Mouse (Mus musculus): ENCODE results near the gene Phyh. TPM values are rescaled to one million over a fixed set of nuclear protein-coding genes. Genes with fewer than 3 reads are reported as not detected.

The Phyh gene
- polyA plus RNA-seq (2014; fragmentation: Nextera tagmentation; extraction: Ambion mirVana): 47.0 and 50.1 TPM in 2 replicates

DNA sequence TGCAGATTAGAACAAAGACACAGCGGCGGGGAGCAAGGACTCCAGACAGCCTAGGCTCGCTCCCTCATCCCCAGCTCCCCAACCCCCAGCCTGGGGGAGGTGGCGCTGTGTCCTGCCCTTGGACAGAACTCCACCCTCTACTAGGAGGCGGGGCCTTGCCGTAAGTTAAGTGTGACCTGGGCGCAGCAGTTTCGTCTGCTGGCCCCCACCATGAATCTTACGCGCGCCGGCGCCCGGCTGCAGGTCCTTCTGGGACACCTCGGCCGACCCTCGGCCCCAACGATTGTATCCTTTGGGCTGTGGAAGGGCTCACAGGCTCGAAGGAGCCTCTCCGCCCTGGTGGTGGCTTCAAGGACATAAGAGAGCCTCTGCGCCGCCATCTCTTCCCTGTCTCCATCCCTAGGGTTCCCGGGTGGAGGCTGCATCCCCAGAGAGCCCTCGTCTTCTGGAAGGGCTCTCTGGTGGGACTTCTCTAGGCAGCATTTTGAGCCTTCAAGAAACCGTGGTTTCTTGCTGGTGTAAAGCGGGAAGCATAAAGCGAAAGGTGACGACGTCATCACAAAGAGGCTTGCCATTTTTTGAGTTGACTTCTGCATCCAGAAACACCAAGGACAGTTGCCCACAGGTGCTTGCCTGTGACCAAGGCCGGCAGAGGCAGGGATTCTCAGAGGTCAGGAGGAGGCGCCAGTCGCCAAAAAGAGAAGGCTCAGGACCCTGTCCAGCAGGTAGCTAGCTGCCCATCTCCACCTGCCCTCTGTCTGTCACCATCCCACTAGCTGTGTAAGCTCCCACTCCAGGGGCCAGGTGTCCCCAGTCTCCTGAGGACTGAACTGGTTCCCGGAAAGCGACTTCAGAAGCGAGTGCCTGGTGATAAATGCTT, at the start of gene Phyh:
TSS of gene Phyh (plus strand) at position 160 of the 880 bp plus-strand sequence.
- peak within 1 kb of the TSS; percentile 44 for H3K4me3 ChIP-seq (ENCODE audit: low read depth, low read length)

DNA sequence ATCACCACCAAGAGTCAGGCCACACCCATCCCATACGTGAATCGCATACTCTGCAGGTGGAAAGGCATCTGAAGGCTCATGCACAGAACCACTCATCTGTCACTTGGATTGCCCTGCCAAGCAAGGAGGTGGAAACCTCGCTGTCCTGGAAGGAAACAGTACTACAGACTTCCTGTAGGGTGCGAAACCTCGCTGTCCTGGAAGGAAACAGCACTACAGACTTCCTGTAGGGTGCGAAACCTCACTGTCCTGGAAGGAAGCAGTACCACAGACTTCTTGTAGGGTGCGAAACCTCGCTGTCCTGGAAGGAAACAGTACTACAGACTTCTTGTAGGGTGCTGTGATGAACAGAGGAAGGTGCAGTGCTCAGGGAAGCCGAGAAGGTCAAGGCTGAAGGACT, 46.1 kb upstream of the Phyh start:
- H3K27ac ChIP-seq (ENCODE audit: low read depth, low read length): no peak overlapping the region
- H3K4me3 ChIP-seq (ENCODE audit: low read depth, low read length): no peak overlapping the region
- 80% methylated on average over 9 of the region's 9 CpGs for WGBS
- no peaks in the 10 kb centered on the region for H3K27me3 ChIP-seq (ENCODE audit: control insufficient read depth, insufficient read depth, low read length)
- ATAC-seq (ENCODE audit: low FRiP score): no peak
- no peaks in the 10 kb centered on the region for H3K9me3 ChIP-seq (ENCODE audit: control insufficient read depth, low read length)
- H3K9ac ChIP-seq (ENCODE audit: low read depth, low read length): no peak overlapping the region
- H3K4me2 ChIP-seq (replicated peaks; ENCODE audit: low read depth, low read length): no peak overlapping the region
- no peaks in the 10 kb centered on the region for H3K4me1 ChIP-seq (replicated peaks; ENCODE audit: control insufficient read depth, insufficient read depth, low read length)
- no peak for DNase-seq (ENCODE audit: low spot score)
- H3K36me3 ChIP-seq (ENCODE audit: control insufficient read depth, insufficient read depth, low read length): no peaks in the 10 kb centered on the region

More for the DNA sequence above, at the start of gene Phyh:
- Histone ChIP-seq H3K9me3 (ENCODE audit: control insufficient read depth, low read length) (no peaks in the 10 kb centered on the region), H3K4me2 (replicated peaks; ENCODE audit: low read depth, low read length) (peak within 1 kb of the TSS; percentile 68), H3K4me1 (replicated peaks; ENCODE audit: control insufficient read depth, insufficient read depth, low read length) (no peaks in the 10 kb centered on the region), H3K9ac (ENCODE audit: low read depth, low read length) (peak within 1 kb of the TSS; percentile 57), H3K36me3 (ENCODE audit: control insufficient read depth, insufficient read depth, low read length) (no peaks in the 10 kb centered on the region), H3K27me3 (ENCODE audit: control insufficient read depth, insufficient read depth, low read length) (no peaks in the 10 kb centered on the region), H3K27ac (ENCODE audit: low read depth, low read length) (no peak within 1 kb of the TSS)
- WGBS: 6% methylated on average over 34 of the region's 35 CpGs
- DNase-seq (ENCODE audit: low spot score) (peak; percentile 84), ATAC-seq (ENCODE audit: low FRiP score) (peak; percentile 95)

DNA sequence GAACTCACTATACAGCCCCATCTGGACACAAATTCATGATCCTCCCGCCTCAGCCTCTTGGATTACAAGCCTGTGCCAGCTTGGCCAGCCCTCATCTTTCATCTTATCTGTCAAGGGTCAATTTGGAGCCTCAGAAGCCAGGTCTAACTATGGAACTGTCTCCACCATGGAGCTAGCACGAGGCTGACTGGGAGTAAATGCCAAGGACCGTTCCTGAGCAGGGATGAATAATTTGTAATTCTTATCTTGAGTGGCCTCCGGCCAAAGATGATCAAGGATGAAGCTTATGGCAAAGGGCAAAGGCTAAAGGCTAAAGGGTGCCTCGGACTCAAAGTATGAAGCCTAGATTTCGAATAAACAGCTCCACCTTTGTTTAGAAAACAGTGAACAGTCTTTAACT, 45.5 kb upstream of the Phyh start:
- H3K27me3 ChIP-seq (ENCODE audit: control insufficient read depth, insufficient read depth, low read length): no peaks in the 10 kb centered on the region
- 80% methylated on average over 6 of the region's 6 CpGs for WGBS
- H3K4me2 ChIP-seq (replicated peaks; ENCODE audit: low read depth, low read length): no peak overlapping the region
- H3K4me1 ChIP-seq (replicated peaks; ENCODE audit: control insufficient read depth, insufficient read depth, low read length): no peaks in the 10 kb centered on the region
- H3K4me3 ChIP-seq (ENCODE audit: low read depth, low read length): no peak overlapping the region
- H3K9me3 ChIP-seq (ENCODE audit: control insufficient read depth, low read length): no peaks in the 10 kb centered on the region
- H3K36me3 ChIP-seq (ENCODE audit: control insufficient read depth, insufficient read depth, low read length): no peaks in the 10 kb centered on the region
- H3K27ac ChIP-seq (ENCODE audit: low read depth, low read length): no peak overlapping the region
- H3K9ac ChIP-seq (ENCODE audit: low read depth, low read length): no peak overlapping the region
- ATAC-seq (ENCODE audit: low FRiP score): no peak
- no peak for DNase-seq (ENCODE audit: low spot score)

DNA sequence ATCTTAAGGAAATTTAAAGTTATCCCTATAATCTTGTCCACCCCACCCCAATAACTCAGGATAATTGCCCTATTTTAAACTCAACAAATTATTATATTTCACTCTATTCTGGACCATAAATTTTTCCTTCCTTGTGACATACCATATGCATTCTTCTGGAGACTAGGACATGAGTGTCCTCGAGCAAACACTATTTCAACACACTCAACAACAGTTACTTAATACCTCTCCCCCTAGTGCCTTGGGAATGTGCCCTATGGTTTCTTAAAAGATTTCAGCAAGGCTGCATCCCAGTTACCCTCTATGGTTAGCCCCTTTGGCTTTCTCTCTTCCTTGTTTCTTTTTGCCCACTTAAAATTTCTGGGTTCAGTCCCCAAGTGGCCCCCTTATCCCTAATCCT, 43.7 kb upstream of the Phyh start:
- no peak overlapping the region for H3K27ac ChIP-seq (ENCODE audit: low read depth, low read length)
- H3K9ac ChIP-seq (ENCODE audit: low read depth, low read length): no peak overlapping the region
- 72% methylated on average over 1 of the region's 1 CpGs for WGBS
- H3K4me3 ChIP-seq (ENCODE audit: low read depth, low read length): no peak overlapping the region
- no peaks in the 10 kb centered on the region for H3K36me3 ChIP-seq (ENCODE audit: control insufficient read depth, insufficient read depth, low read length)
- DNase-seq (ENCODE audit: low spot score): no peak
- ATAC-seq (ENCODE audit: low FRiP score): no peak
- H3K27me3 ChIP-seq (ENCODE audit: control insufficient read depth, insufficient read depth, low read length): no peaks in the 10 kb centered on the region
- H3K4me1 ChIP-seq (replicated peaks; ENCODE audit: control insufficient read depth, insufficient read depth, low read length): no peaks in the 10 kb centered on the region
- H3K9me3 ChIP-seq (ENCODE audit: control insufficient read depth, low read length): no peaks in the 10 kb centered on the region
- no peak overlapping the region for H3K4me2 ChIP-seq (replicated peaks; ENCODE audit: low read depth, low read length)

DNA sequence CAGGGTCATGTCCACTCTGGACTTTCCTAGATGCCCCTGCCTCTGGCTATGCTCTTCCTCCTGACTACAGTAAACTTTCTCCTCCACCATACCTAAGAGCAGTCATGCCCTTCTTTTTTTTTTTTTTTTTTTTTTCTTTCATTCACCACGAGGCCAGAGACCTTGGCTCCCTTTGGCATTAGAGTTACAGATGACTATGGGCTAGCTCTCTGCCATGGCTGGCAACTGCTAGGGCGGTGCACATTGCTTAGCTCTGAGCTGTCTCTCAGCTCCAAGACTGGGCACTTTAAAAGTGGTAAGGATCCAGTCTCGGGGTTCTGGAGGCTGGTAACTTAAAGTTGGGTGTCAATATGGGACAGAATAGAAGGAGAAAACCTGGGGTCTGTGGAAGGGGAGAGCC, 42.7 kb upstream of the Phyh start:
- Histone ChIP-seq H3K9me3 (ENCODE audit: control insufficient read depth, low read length) (no peaks in the 10 kb centered on the region), H3K4me1 (replicated peaks; ENCODE audit: control insufficient read depth, insufficient read depth, low read length) (no peaks in the 10 kb centered on the region; the same call in 1 of the 2 replicates), H3K27me3 (ENCODE audit: control insufficient read depth, insufficient read depth, low read length) (no peaks in the 10 kb centered on the region), H3K36me3 (ENCODE audit: control insufficient read depth, insufficient read depth, low read length) (no peaks in the 10 kb centered on the region), H3K27ac (ENCODE audit: low read depth, low read length) (no peak overlapping the region), H3K4me2 (replicated peaks; ENCODE audit: low read depth, low read length) (no peak overlapping the region), H3K4me3 (ENCODE audit: low read depth, low read length) (no peak overlapping the region), H3K9ac (ENCODE audit: low read depth, low read length) (no peak overlapping the region)
- ATAC-seq (ENCODE audit: low FRiP score) (no peak), DNase-seq (ENCODE audit: low spot score) (no peak)
- WGBS: 76% methylated on average over 3 of the region's 3 CpGs

DNA sequence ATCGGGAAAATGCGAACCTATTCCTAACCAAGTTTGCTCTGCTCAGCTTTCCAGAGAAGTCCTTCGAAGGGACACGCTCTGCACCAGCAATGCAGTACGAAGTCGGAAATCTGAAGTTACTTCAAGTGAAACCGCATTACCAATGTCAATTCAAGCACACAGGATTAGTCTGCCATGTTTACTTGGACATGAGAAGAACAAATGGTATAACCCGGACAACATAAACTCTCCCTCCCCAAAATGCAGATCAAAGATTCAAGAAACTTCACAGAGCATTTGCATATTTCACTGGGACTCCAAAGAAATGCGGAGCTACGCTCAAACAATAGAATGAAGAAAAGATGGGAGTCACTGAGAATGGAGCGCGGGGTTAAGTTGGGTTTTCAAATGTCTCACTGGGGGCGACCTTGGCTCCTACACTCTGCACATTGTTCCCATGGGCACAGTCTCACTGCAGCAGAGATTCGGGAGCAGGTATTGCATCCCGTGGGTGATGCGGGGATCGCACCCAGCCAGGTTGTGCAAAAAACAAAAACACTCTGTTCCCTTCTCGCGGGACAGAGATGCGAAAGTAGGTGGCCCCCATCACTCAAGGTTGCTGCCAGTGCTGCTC, 38.0 kb upstream of the Phyh start:
- ATAC-seq (ENCODE audit: low FRiP score): peak; percentile 61
- Histone ChIP-seq H3K9ac (ENCODE audit: low read depth, low read length) (peak overlapping the region; percentile 99), H3K4me3 (ENCODE audit: low read depth, low read length) (peak overlapping the region; percentile 88), H3K36me3 (ENCODE audit: control insufficient read depth, insufficient read depth, low read length) (no peaks in the 10 kb centered on the region), H3K27me3 (ENCODE audit: control insufficient read depth, insufficient read depth, low read length) (no peaks in the 10 kb centered on the region), H3K4me1 (replicated peaks; ENCODE audit: control insufficient read depth, insufficient read depth, low read length) (peaks cover 4% of the 10 kb centered on the region; the same call in 1 of the 2 replicates), H3K4me2 (replicated peaks; ENCODE audit: low read depth, low read length) (peak overlapping the region; percentile 78), H3K27ac (ENCODE audit: low read depth, low read length) (peak overlapping the region; percentile 100), H3K9me3 (ENCODE audit: control insufficient read depth, low read length) (no peaks in the 10 kb centered on the region)
- 2% methylated on average over 20 of the region's 20 CpGs for WGBS
- no peak for DNase-seq (ENCODE audit: low spot score)

DNA sequence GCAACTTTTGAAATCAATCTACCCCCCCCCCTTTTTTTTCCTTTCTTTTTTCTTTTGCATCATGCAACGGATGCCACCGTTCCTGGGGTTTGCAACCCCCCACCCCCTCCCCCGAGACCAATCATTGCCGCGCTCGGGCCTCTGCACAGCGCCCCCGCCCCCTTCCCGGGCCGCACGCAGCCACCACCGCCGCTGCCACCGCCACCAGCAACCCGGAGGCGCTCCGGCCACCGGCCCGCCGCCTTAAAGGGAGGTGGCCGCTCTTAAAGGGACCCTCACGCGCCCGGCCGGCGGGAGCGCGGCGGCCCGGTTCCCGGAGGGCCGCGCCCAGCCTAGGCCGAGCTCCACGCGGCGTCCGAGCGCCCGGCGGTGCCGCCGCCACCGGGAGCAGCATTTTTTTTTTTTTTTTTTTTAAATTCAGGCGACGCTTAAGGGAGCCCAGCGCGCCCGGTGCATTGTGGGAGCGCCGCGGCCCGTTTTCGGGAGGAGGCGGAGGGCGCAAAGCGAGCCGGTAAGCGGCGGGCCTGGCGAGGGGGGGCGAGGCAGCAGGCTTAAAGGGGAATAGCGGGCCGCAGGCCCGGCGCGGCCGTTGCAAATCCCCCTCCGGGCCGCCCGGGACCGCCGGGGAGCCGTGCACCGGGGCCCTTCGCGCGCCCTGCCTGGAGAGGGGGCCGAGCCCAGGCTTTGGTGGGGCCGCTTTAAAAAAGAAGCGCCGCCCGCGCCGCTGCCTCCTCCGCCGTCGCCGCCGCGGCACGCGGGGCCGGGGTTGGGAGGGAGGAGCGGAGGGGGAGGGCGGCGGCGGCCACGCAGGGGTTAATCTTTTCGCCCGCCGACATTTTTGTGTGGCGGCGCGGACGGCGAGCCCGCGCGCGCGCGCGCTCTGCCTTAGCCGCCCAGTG, 37.2 kb upstream of the Phyh start, which contains the start of gene Sephs1:
TSS of gene Sephs1 (plus strand) at position 215 of the 899 bp plus-strand sequence.
- ATAC-seq (ENCODE audit: low FRiP score): peak; percentile 80
- WGBS: 0% methylated on average over 44 of the region's 115 CpGs

DNA sequence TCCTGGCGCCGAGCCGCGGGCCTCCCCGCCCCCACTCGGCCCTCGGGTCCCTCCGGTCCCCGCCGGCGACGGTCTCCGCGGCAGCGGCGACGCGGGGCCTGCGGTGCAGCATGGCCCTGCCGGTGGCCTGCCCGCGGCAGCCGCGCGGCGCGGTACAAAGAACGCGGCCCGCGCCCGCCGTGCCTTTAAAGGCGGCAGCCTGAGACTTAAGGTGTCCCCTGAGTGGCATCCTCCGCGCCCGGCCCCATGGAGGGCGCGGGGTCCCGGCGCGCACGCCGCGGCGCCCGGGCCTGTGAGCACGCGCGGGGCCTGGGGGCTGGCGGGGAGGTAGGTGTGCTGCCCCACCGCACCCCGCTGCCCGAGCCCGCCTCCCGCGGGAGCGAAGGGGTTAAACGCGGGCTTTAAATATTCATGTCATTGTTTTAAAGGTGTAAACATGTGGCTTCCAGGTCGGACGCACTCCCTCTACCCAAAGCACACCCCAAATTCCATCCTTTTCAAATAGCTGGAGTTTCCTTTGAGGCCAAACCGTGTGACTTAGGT, 36.5 kb upstream of the Phyh start:
- Histone ChIP-seq H3K4me1 (replicated peaks; ENCODE audit: control insufficient read depth, insufficient read depth, low read length) (peaks cover 4% of the 10 kb centered on the region; the same call in 1 of the 2 replicates), H3K9me3 (ENCODE audit: control insufficient read depth, low read length) (no peaks in the 10 kb centered on the region), H3K27ac (ENCODE audit: low read depth, low read length) (peak overlapping the region; percentile 100), H3K36me3 (ENCODE audit: control insufficient read depth, insufficient read depth, low read length) (no peaks in the 10 kb centered on the region; the same call in 1 of the 2 replicates), H3K4me3 (ENCODE audit: low read depth, low read length) (peak overlapping the region; percentile 88), H3K4me2 (replicated peaks; ENCODE audit: low read depth, low read length) (peak overlapping the region; percentile 78), H3K27me3 (ENCODE audit: control insufficient read depth, insufficient read depth, low read length) (no peaks in the 10 kb centered on the region), H3K9ac (ENCODE audit: low read depth, low read length) (peak overlapping the region; percentile 99)
- ATAC-seq (ENCODE audit: low FRiP score) (peak; percentile 66), DNase-seq (ENCODE audit: low spot score) (peak; percentile 80)
- whole genome bisulfite sequencing: under 1% methylated on average over 14 of the region's 63 CpGs

More for the DNA sequence above, 37.2 kb upstream of the Phyh start, which contains the start of gene Sephs1:
- Histone ChIP-seq H3K4me2 (replicated peaks; ENCODE audit: low read depth, low read length) (peak within 1 kb of the TSS; percentile 78), H3K4me3 (ENCODE audit: low read depth, low read length) (peak within 1 kb of the TSS; percentile 88), H3K4me1 (replicated peaks; ENCODE audit: control insufficient read depth, insufficient read depth, low read length) (peaks cover 4% of the 10 kb centered on the region; the same call in 1 of the 2 replicates), H3K9me3 (ENCODE audit: control insufficient read depth, low read length) (no peaks in the 10 kb centered on the region), H3K27me3 (ENCODE audit: control insufficient read depth, insufficient read depth, low read length) (no peaks in the 10 kb centered on the region), H3K36me3 (ENCODE audit: control insufficient read depth, insufficient read depth, low read length) (no peaks in the 10 kb centered on the region), H3K9ac (ENCODE audit: low read depth, low read length) (peak within 1 kb of the TSS; percentile 99), H3K27ac (ENCODE audit: low read depth, low read length) (peak within 1 kb of the TSS; percentile 100)
- DNase-seq (ENCODE audit: low spot score): peak; percentile 92

Measured in hindbrain, embryonic 11.5 days (tissue).